Mouse (Mus musculus): ENCODE data around the gene Malrd1. TPM values are rescaled to one million over a fixed set of nuclear protein-coding genes. Genes with fewer than 3 reads are reported as not detected.

Gene Malrd1
- not detected in 2 replicates for polyA plus RNA-seq (2015; fragmentation: Nextera tagmentation; extraction: Ambion mirVana)

DNA sequence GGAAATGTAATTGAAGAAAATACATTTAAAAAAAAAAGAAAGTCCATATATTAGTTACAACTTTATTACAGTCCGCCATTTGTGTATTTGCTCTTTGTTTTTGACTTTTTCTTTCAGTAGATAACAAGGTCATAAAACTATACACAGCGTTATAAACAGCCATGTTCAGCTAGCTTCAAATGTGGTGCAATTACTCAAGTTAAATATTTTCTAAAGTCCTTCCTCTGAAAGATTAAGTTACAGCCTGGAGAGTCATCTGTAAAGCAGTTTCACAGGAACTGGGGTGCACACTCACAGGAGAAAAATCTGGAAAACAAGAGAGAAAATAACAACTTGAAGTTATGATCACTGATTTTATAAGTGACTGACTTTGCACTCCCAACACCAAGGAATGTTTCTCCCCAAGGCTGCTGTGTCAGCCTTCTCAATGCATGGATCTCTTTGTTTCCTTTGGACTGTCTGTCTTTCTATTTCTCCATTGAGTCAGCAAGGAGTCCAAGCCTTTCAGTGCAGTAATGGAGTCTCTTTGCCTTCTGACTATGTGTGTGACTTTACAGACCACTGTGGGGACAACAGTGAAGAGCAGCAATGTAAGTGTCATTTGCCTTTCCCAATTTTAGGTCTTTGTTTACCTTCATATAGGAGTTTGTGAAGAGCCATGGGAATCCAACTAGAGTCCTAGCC is at the start of gene Malrd1:
Malrd1 (plus strand) TSS at position 239 of the 684 bp plus-strand sequence.

Data from adrenal gland, postnatal 0 days (tissue).